Mouse (Mus musculus): Measurements from ENCODE around the gene Tbc1d13. TPM values are rescaled to one million over a fixed set of nuclear protein-coding genes. Genes with fewer than 3 reads are reported as not detected.

The Tbc1d13 gene
- polyA plus RNA-seq, 1 experiment: 48.5 TPM

DNA sequence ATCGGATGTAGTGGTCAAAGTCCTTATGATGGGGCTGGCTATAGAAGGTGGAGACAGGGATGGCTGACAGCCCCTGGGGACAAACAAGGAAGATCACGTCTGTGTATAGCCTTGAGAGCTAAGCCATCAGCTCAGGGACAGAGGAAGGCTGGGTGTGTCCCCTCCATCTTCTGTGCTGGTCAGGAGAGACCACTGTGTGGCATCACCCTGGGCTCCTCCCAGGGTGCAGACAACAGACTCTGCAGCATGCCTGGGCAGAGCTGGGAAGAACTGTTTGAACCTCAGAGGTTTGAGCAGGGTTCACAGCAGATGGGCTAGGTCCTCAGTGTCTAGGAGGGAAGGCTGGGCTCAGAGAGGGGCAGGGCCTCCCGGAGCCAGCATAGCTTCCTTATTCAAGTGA is 52.1 kb downstream of the Tbc1d13 start:
- no peak for DNase-seq (ENCODE audit: low read depth in 1 of 2, low spot score in 2 of 2)
- Histone ChIP-seq H3K27ac (ENCODE audit: insufficient read depth, low read length) (no peak overlapping the region), H3K36me3 (ENCODE audit: control insufficient read depth, insufficient read depth, low read length) (no peaks in the 10 kb centered on the region), H3K4me3 (ENCODE audit: extremely low read depth, insufficient read depth, insufficient read length) (no peak overlapping the region), H3K27me3 (ENCODE audit: control insufficient read depth, insufficient read depth, low read length) (no peaks in the 10 kb centered on the region), H3K4me1 (ENCODE audit: control insufficient read depth, insufficient read depth, insufficient read length) (no peaks in the 10 kb centered on the region)
- TF ChIP-seq POLR2A (IDR thresholded peaks at IDR 0.05; ENCODE audit: low read depth, low read length): no peak
- TF ChIP-seq CTCF (IDR thresholded peaks at IDR 0.05; ENCODE audit: extremely low read depth, insufficient read depth, insufficient read length, insufficient replicate concordance): no peak
- 78% methylated on average over 3 of the region's 3 CpGs for WGBS

DNA sequence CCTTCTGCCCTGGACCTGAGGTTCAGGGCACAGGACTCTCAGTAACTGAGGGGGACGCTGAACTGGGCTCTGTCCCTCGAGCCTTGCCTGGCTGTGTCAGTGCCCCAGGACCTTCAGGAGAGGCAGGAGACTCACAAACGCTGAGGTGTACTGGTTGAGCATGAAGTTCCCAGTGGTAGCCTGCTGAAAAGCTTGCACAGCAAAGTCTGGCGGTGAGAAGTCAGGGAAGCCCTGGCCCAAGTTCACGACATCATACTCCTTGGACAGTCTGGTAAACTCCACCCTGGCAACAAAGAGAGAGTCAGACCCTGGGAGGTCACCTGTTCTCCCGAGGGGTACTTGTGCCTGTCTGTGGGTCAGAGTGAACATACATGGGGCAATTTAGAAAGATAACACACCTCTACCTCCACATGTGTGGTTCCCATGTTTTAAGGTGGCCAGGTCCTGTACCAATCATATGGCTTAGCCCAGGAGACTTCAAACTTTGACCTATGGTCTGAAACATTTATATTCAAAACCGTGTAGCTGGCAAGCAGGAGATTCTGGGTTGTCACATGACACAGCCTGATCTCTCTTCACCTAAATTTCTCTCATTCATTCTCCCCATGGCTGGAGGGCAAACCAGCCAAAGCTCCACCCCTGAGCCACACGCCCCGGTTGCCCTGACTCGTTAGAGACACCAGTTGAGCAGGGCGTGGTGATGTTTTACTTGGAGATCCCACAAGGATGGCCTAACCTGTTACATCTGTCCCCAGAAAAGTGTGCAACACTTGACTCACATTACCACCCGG is 58.4 kb downstream of the Tbc1d13 start:
- TF ChIP-seq POLR2A (IDR thresholded peaks at IDR 0.05; ENCODE audit: low read depth, low read length): no peak
- no peak for TF ChIP-seq CTCF (IDR thresholded peaks at IDR 0.05; ENCODE audit: extremely low read depth, insufficient read depth, insufficient read length, insufficient replicate concordance)
- no peak for DNase-seq (ENCODE audit: low read depth in 1 of 2, low spot score in 2 of 2)
- H3K27ac ChIP-seq (ENCODE audit: insufficient read depth, low read length): no peak overlapping the region

DNA sequence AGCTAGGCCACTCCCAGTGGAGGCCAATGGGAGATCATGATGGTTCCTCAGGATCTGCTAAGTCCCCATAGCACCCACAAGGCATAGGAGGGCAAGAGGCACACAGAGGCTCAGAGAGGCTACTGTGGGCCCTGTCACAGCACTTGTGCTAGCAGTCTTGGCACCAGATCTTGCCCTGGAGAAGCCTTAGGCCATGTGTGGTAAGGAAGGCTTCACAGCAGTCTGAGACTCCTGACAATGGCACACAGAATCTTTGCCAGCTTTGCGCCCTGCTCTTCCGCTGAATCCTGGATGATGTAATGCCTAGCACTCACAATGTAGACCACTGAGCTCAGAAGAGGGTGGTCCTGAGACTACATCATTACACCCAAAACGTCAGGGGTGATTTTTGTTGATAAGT is 61.1 kb downstream of the Tbc1d13 start:
- TF ChIP-seq POLR2A (IDR thresholded peaks at IDR 0.05; ENCODE audit: low read depth, low read length) (no peak), CTCF (IDR thresholded peaks at IDR 0.05; ENCODE audit: extremely low read depth, insufficient read depth, insufficient read length, insufficient replicate concordance) (no peak)
- DNase-seq (ENCODE audit: low read depth in 1 of 2, low spot score in 2 of 2): no peak
- 86% methylated on average over 3 of the region's 3 CpGs for WGBS
- no peaks in the 10 kb centered on the region for H3K36me3 ChIP-seq (ENCODE audit: control insufficient read depth, insufficient read depth, low read length)
- no peaks in the 10 kb centered on the region for H3K4me1 ChIP-seq (ENCODE audit: control insufficient read depth, insufficient read depth, insufficient read length)
- no peak overlapping the region for H3K4me3 ChIP-seq (ENCODE audit: extremely low read depth, insufficient read depth, insufficient read length)
- H3K27ac ChIP-seq (ENCODE audit: insufficient read depth, low read length): no peak overlapping the region
- H3K27me3 ChIP-seq (ENCODE audit: control insufficient read depth, insufficient read depth, low read length): no peaks in the 10 kb centered on the region

More for the DNA sequence above, 58.4 kb downstream of the Tbc1d13 start:
- Histone ChIP-seq H3K27me3 (ENCODE audit: control insufficient read depth, insufficient read depth, low read length) (no peaks in the 10 kb centered on the region), H3K4me3 (ENCODE audit: extremely low read depth, insufficient read depth, insufficient read length) (no peak overlapping the region), H3K36me3 (ENCODE audit: control insufficient read depth, insufficient read depth, low read length) (no peaks in the 10 kb centered on the region), H3K4me1 (ENCODE audit: control insufficient read depth, insufficient read depth, insufficient read length) (no peaks in the 10 kb centered on the region)
- WGBS: 84% methylated on average over 12 of the region's 12 CpGs

GRCm38 (mm10) chr2:30198021-30198420 is 64.5 kb downstream of the Tbc1d13 start:
- DNase-seq (ENCODE audit: low read depth in 1 of 2, low spot score in 2 of 2): no peak
- TF ChIP-seq CTCF (IDR thresholded peaks at IDR 0.05; ENCODE audit: extremely low read depth, insufficient read depth, insufficient read length, insufficient replicate concordance): no peak
- TF ChIP-seq POLR2A (IDR thresholded peaks at IDR 0.05; ENCODE audit: low read depth, low read length): no peak
- no peaks in the 10 kb centered on the region for H3K27me3 ChIP-seq (ENCODE audit: control insufficient read depth, insufficient read depth, low read length)
- no peak overlapping the region for H3K27ac ChIP-seq (ENCODE audit: insufficient read depth, low read length)
- WGBS: 89% methylated on average over 4 of the region's 4 CpGs
- no peak overlapping the region for H3K4me3 ChIP-seq (ENCODE audit: extremely low read depth, insufficient read depth, insufficient read length)
- H3K4me1 ChIP-seq (ENCODE audit: control insufficient read depth, insufficient read depth, insufficient read length): no peaks in the 10 kb centered on the region
- H3K36me3 ChIP-seq (ENCODE audit: control insufficient read depth, insufficient read depth, low read length): no peaks in the 10 kb centered on the region

DNA sequence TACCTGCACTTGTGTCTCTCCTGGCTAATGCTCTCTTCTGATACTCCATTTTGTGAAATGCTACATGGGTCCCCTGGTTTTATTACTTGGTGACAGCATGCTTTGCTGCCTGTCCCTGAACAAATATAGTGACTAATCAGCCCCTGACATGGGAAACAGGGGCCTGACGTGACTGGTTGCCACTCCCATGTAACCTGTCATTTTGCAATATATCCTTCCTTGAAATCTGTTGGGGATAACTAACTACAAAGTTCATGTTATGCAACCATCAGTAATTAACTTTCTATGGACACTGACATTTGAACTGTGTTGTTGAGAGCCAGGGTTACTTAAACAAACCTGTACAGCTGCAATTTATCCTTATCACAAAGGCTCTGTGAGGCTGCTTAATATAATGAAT is 66.4 kb downstream of the Tbc1d13 start:
- WGBS: 80% methylated on average over 1 of the region's 1 CpGs
- H3K27ac ChIP-seq (ENCODE audit: insufficient read depth, low read length): no peak overlapping the region
- no peaks in the 10 kb centered on the region for H3K27me3 ChIP-seq (ENCODE audit: control insufficient read depth, insufficient read depth, low read length)
- no peak for DNase-seq (ENCODE audit: low read depth in 1 of 2, low spot score in 2 of 2)
- no peaks in the 10 kb centered on the region for H3K36me3 ChIP-seq (ENCODE audit: control insufficient read depth, insufficient read depth, low read length)
- TF ChIP-seq CTCF (IDR thresholded peaks at IDR 0.05; ENCODE audit: extremely low read depth, insufficient read depth, insufficient read length, insufficient replicate concordance) (no peak), POLR2A (IDR thresholded peaks at IDR 0.05; ENCODE audit: low read depth, low read length) (no peak)
- 0 out of 2 replicates have a peak, but pooled peaks cover 3% of the 10 kb centered on the region for H3K4me1 ChIP-seq (ENCODE audit: control insufficient read depth, insufficient read depth, insufficient read length)
- no peak overlapping the region for H3K4me3 ChIP-seq (ENCODE audit: extremely low read depth, insufficient read depth, insufficient read length)

DNA sequence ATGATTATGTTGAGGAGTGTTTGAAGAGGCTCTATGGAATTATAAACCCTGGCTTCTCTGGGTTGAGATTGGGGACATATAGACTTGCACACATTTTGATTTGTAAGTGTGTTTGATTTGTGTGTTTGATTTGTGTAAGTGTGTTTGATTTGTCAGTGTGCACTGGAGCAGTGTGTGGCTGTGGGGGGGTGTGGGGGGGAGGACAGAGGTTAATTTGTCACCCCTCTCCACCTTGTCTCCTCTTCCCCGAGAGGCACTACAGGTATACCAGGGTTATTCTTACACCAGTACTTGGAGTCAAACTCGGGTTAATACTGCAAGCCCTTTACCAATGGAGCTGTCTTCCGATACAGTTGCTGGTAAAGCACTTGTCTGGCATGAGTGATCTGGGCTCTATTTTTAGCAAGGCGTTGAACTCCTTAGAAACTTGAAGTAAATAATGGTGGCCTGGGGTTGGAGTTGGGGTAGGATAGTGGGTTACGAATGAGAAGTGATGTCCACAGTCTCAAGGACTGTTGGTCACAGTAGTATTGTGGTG is 66.9 kb downstream of the Tbc1d13 start:
- H3K27ac ChIP-seq (ENCODE audit: insufficient read depth, low read length): no peak overlapping the region
- DNase-seq (ENCODE audit: low read depth in 1 of 2, low spot score in 2 of 2): no peak

More for the DNA sequence above, 66.9 kb downstream of the Tbc1d13 start:
- H3K4me3 ChIP-seq (ENCODE audit: extremely low read depth, insufficient read depth, insufficient read length): no peak overlapping the region
- WGBS: 85% methylated on average over 5 of the region's 5 CpGs
- H3K36me3 ChIP-seq (ENCODE audit: control insufficient read depth, insufficient read depth, low read length): no peaks in the 10 kb centered on the region
- H3K4me1 ChIP-seq (ENCODE audit: control insufficient read depth, insufficient read depth, insufficient read length): 0 out of 2 replicates have a peak, but pooled peaks cover 3% of the 10 kb centered on the region
- TF ChIP-seq POLR2A (IDR thresholded peaks at IDR 0.05; ENCODE audit: low read depth, low read length): no peak
- TF ChIP-seq CTCF (IDR thresholded peaks at IDR 0.05; ENCODE audit: extremely low read depth, insufficient read depth, insufficient read length, insufficient replicate concordance): no peak
- no peaks in the 10 kb centered on the region for H3K27me3 ChIP-seq (ENCODE audit: control insufficient read depth, insufficient read depth, low read length)

Other genes with a start within 250 kb of the Tbc1d13 start
- 26.3 and 28.2 TPM in 2 replicates for gene Odf2, start 244.5 kb upstream of the Tbc1d13 start, polyA plus RNA-seq (2012; rRNA removed)
- gene Gle1, start 198.3 kb upstream of the Tbc1d13 start, polyA plus RNA-seq (2012; rRNA removed): 14.5 and 16.4 TPM in 2 replicates
- gene Sptan1, start 168.2 kb upstream of the Tbc1d13 start, polyA plus RNA-seq (2012; rRNA removed): 98.5 and 101 TPM in 2 replicates
- gene Wdr34, start 84.9 kb upstream of the Tbc1d13 start, polyA plus RNA-seq (2012; rRNA removed): 7.6 and 12.3 TPM in 2 replicates
- gene Set, start 76.4 kb upstream of the Tbc1d13 start, polyA plus RNA-seq (2012; rRNA removed): 42.2 and 55.0 TPM in 2 replicates
- gene Pkn3, start 56.1 kb upstream of the Tbc1d13 start, polyA plus RNA-seq (2012; rRNA removed): 4.6 and 4.9 TPM in 2 replicates
- 56.2 and 92.3 TPM in 2 replicates for gene Zdhhc12, start 40.1 kb upstream of the Tbc1d13 start, polyA plus RNA-seq (2012; rRNA removed)
- gene Zer1, start 9.2 kb upstream of the Tbc1d13 start, polyA plus RNA-seq (2012; rRNA removed): 59.0 and 78.3 TPM in 2 replicates
- gene Endog, start 37.7 kb downstream of the Tbc1d13 start, polyA plus RNA-seq (2012; rRNA removed): 19.4 and 33.0 TPM in 2 replicates
- 19.1 and 23.3 TPM in 2 replicates for gene Spout1, start 44.7 kb downstream of the Tbc1d13 start, polyA plus RNA-seq (2012; rRNA removed)
- gene Kyat1, start 72.1 kb downstream of the Tbc1d13 start, polyA plus RNA-seq (2012; rRNA removed): 9.7 and 11.5 TPM in 2 replicates
- gene Lrrc8a, start 104.0 kb downstream of the Tbc1d13 start, polyA plus RNA-seq (2012; rRNA removed): 22.1 and 25.6 TPM in 2 replicates
- 6.0 and 9.6 TPM in 2 replicates for gene Gm28035, start 106.8 kb downstream of the Tbc1d13 start, polyA plus RNA-seq (2012; rRNA removed)
- 18.1 and 24.1 TPM in 2 replicates for gene Phyhd1, start 132.5 kb downstream of the Tbc1d13 start, polyA plus RNA-seq (2012; rRNA removed)
- not detected in 2 replicates for gene Gm28038, start 147.3 kb downstream of the Tbc1d13 start, polyA plus RNA-seq (2012; rRNA removed)
- 11.0 and 11.6 TPM in 2 replicates for gene Dolk, start 152.6 kb downstream of the Tbc1d13 start, polyA plus RNA-seq (2012; rRNA removed)
- 32.4 and 45.2 TPM in 2 replicates for gene Nup188, start 152.7 kb downstream of the Tbc1d13 start, polyA plus RNA-seq (2012; rRNA removed)
- 92.3 and 114 TPM in 2 replicates for gene Sh3glb2, start 225.6 kb downstream of the Tbc1d13 start, polyA plus RNA-seq (2012; rRNA removed)
- 11.1 and 11.7 TPM in 2 replicates for gene Miga2, start 230.5 kb downstream of the Tbc1d13 start, polyA plus RNA-seq (2012; rRNA removed)